Mouse (Mus musculus): ENCODE results near the gene Mast4. TPM values are rescaled to one million over a fixed set of nuclear protein-coding genes. Genes with fewer than 3 reads are reported as not detected.

Mast4 gene
- polyA plus RNA-seq, 1 experiment from 2014 or later: 36.9 TPM

DNA sequence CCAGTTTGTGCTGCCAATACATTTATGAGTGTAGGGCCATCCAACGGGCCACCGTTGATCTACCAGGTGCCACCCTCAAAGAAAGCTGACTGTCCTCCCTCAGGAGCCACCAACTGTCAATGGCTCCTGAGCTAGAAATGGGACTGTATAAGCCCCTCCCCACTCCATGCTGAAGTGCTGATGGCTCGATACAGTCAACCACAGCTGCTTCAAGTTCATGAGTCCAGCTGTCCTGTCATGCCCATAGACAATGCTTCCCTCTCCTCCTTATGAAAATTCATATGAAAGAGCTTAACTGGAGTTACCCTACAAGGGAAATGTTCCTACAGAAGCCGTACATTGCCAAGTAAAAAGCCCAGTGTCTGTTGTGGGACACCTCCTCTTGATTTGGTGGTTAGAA lies 93.2 kb downstream of the Mast4 start:
- 84% methylated on average over 4 of the region's 4 CpGs for WGBS
- no peak overlapping the region for H3K27ac ChIP-seq (ENCODE audit: low read length)
- no peaks in the 10 kb centered on the region for H3K36me3 ChIP-seq (ENCODE audit: control insufficient read depth, insufficient read depth)
- H3K27me3 ChIP-seq (ENCODE audit: control insufficient read depth, insufficient read depth, low read length): no peaks in the 10 kb centered on the region
- H3K4me2 ChIP-seq (ENCODE audit: low read depth, low read length): no peak overlapping the region
- no peak overlapping the region for H3K4me3 ChIP-seq (ENCODE audit: low read length)
- no peak for ATAC-seq (replicated peaks; ENCODE audit: extremely low read depth, insufficient read depth, low FRiP score)
- H3K9ac ChIP-seq (ENCODE audit: low read length): no peak overlapping the region
- H3K9me3 ChIP-seq (replicated peaks; ENCODE audit: control insufficient read depth, low read length): no peaks in the 10 kb centered on the region
- H3K4me1 ChIP-seq (ENCODE audit: control insufficient read depth, insufficient read depth, low read length): no peaks in the 10 kb centered on the region

- Histone ChIP-seq H3K4me3 (ENCODE audit: low read length) (no peak overlapping the region), H3K4me2 (ENCODE audit: low read depth, low read length) (no peak overlapping the region), H3K9ac (ENCODE audit: low read length) (no peak overlapping the region), H3K9me3 (replicated peaks; ENCODE audit: control insufficient read depth, low read length) (no peaks in the 10 kb centered on the region), H3K4me1 (ENCODE audit: control insufficient read depth, insufficient read depth, low read length) (no peaks in the 10 kb centered on the region), H3K27ac (ENCODE audit: low read length) (no peak overlapping the region), H3K36me3 (ENCODE audit: control insufficient read depth, insufficient read depth) (no peaks in the 10 kb centered on the region), H3K27me3 (ENCODE audit: control insufficient read depth, insufficient read depth, low read length) (no peaks in the 10 kb centered on the region)
- no peak for ATAC-seq (replicated peaks; ENCODE audit: extremely low read depth, insufficient read depth, low FRiP score)
- 76% methylated on average over 8 of the region's 8 CpGs for WGBS
These were observed 94.6 kb downstream of the Mast4 start for GRCm38 (mm10) chr13:103239654-103240053.

DNA sequence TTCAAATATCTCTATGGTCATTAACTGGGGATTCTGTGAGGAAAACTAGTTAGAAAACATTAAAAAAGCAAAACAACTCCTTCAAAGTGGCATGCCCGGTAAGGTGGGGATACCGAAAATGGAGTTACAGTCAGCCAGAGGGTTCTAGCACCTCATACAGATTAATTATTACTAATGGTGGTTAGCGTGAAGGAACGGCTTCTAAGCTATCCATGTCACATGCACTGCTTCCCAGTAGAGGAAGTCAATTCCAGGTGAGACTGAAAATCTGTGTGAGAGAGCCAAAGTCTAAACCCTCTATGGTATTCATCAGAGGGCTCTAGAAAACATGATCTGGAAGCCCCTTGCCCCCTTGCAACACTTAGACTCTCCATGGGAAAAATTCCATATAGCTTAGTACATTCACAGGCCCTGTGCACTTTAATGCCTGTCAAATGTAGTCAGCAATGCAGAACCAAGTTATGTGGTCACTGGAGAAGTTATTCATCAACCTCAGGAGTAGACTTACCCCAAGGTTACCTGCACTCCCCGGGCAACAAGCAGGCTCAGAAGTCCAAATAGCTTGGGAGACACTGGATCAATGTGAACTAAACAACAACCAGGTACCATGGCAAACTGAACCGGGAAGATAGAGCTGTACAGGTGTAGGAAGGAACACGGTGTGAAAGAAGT lies 96.1 kb downstream of the Mast4 start:
- Histone ChIP-seq H3K4me3 (ENCODE audit: low read length) (no peak overlapping the region), H3K4me1 (ENCODE audit: control insufficient read depth, insufficient read depth, low read length) (no peaks in the 10 kb centered on the region), H3K9ac (ENCODE audit: low read length) (no peak overlapping the region), H3K4me2 (ENCODE audit: low read depth, low read length) (no peak overlapping the region), H3K36me3 (ENCODE audit: control insufficient read depth, insufficient read depth) (no peaks in the 10 kb centered on the region), H3K9me3 (replicated peaks; ENCODE audit: control insufficient read depth, low read length) (no peaks in the 10 kb centered on the region), H3K27me3 (ENCODE audit: control insufficient read depth, insufficient read depth, low read length) (no peaks in the 10 kb centered on the region), H3K27ac (ENCODE audit: low read length) (no peak overlapping the region)
- ATAC-seq (replicated peaks; ENCODE audit: extremely low read depth, insufficient read depth, low FRiP score): no peak
- 88% methylated on average over 7 of the region's 7 CpGs for WGBS

- Histone ChIP-seq H3K27ac (ENCODE audit: low read length) (no peak overlapping the region), H3K4me3 (ENCODE audit: low read length) (no peak overlapping the region), H3K4me1 (ENCODE audit: control insufficient read depth, insufficient read depth, low read length) (no peaks in the 10 kb centered on the region), H3K9me3 (replicated peaks; ENCODE audit: control insufficient read depth, low read length) (no peaks in the 10 kb centered on the region), H3K4me2 (ENCODE audit: low read depth, low read length) (no peak overlapping the region), H3K27me3 (ENCODE audit: control insufficient read depth, insufficient read depth, low read length) (no peaks in the 10 kb centered on the region), H3K36me3 (ENCODE audit: control insufficient read depth, insufficient read depth) (no peaks in the 10 kb centered on the region), H3K9ac (ENCODE audit: low read length) (no peak overlapping the region)
- ATAC-seq (replicated peaks; ENCODE audit: extremely low read depth, insufficient read depth, low FRiP score): no peak
- 89% methylated on average over 7 of the region's 7 CpGs for WGBS
These were observed 102.1 kb downstream of the Mast4 start for GRCm38 (mm10) chr13:103232171-103232570.

GRCm38 (mm10) chr13:103229069-103229468 lies 105.2 kb downstream of the Mast4 start:
- no peak overlapping the region for H3K27ac ChIP-seq (ENCODE audit: low read length)
- H3K4me3 ChIP-seq (ENCODE audit: low read length): no peak overlapping the region
- no peaks in the 10 kb centered on the region for H3K27me3 ChIP-seq (ENCODE audit: control insufficient read depth, insufficient read depth, low read length)
- H3K9me3 ChIP-seq (replicated peaks; ENCODE audit: control insufficient read depth, low read length): no peaks in the 10 kb centered on the region
- WGBS: 81% methylated on average over 4 of the region's 4 CpGs
- H3K4me2 ChIP-seq (ENCODE audit: low read depth, low read length): no peak overlapping the region
- ATAC-seq (replicated peaks; ENCODE audit: extremely low read depth, insufficient read depth, low FRiP score): no peak
- peaks cover 4% of the 10 kb centered on the region; the same call in 1 of the 2 replicates for H3K4me1 ChIP-seq (ENCODE audit: control insufficient read depth, insufficient read depth, low read length)
- no peaks in the 10 kb centered on the region for H3K36me3 ChIP-seq (ENCODE audit: control insufficient read depth, insufficient read depth)
- no peak overlapping the region for H3K9ac ChIP-seq (ENCODE audit: low read length)

GRCm38 (mm10) chr13:103225895-103226815 lies 108.1 kb downstream of the Mast4 start:
- Histone ChIP-seq H3K9ac (ENCODE audit: low read length) (no peak overlapping the region), H3K36me3 (ENCODE audit: control insufficient read depth, insufficient read depth) (no peaks in the 10 kb centered on the region), H3K4me1 (ENCODE audit: control insufficient read depth, insufficient read depth, low read length) (peaks cover 4% of the 10 kb centered on the region; the same call in 1 of the 2 replicates), H3K27me3 (ENCODE audit: control insufficient read depth, insufficient read depth, low read length) (no peaks in the 10 kb centered on the region), H3K9me3 (replicated peaks; ENCODE audit: control insufficient read depth, low read length) (no peaks in the 10 kb centered on the region), H3K4me2 (ENCODE audit: low read depth, low read length) (no peak overlapping the region), H3K4me3 (ENCODE audit: low read length) (no peak overlapping the region), H3K27ac (ENCODE audit: low read length) (no peak overlapping the region)
- ATAC-seq (replicated peaks; ENCODE audit: extremely low read depth, insufficient read depth, low FRiP score): no peak
- WGBS: 54% methylated on average over 17 of the region's 17 CpGs

DNA sequence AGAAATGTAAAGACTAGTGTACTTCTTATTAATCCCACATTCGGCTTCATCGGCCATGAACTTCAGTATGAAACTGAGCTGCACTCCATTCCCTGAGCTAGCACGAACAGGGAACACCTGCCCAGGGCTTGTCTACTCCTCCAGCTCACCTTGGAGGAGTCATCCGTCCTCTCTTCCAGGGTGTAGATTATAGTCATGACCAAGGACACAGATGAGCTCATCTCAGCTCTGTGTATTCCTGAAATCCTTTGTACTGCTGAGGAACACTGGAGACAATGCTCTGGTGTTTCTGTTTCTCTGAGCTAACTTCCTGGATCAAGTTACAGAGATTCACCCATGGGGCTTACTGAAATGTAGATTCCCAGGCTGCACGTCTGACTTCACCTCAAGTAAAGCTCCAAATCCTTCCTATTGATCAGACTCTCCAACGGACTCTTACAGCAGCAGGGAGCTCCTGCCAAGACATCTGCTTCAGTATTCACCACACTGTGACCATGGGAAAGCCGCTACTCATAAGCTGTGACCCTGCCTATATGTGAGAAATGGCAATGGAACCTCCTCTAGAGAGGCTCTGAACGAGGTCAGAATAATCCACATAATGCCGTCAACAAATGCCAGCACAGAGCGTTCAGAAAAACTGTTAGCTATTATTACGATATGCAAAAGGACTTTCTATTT lies 108.9 kb downstream of the Mast4 start:
- Histone ChIP-seq H3K4me2 (ENCODE audit: low read depth, low read length) (no peak overlapping the region), H3K36me3 (ENCODE audit: control insufficient read depth, insufficient read depth) (no peaks in the 10 kb centered on the region), H3K27ac (ENCODE audit: low read length) (no peak overlapping the region), H3K27me3 (ENCODE audit: control insufficient read depth, insufficient read depth, low read length) (no peaks in the 10 kb centered on the region), H3K9ac (ENCODE audit: low read length) (no peak overlapping the region), H3K9me3 (replicated peaks; ENCODE audit: control insufficient read depth, low read length) (no peaks in the 10 kb centered on the region), H3K4me3 (ENCODE audit: low read length) (no peak overlapping the region), H3K4me1 (ENCODE audit: control insufficient read depth, insufficient read depth, low read length) (peaks cover 7% of the 10 kb centered on the region; the same call in 1 of the 2 replicates)
- no peak for ATAC-seq (replicated peaks; ENCODE audit: extremely low read depth, insufficient read depth, low FRiP score)
- 60% methylated on average over 11 of the region's 11 CpGs for WGBS

GRCm38 (mm10) chr13:103220479-103221064 lies 113.7 kb downstream of the Mast4 start:
- WGBS: 28% methylated on average over 11 of the region's 11 CpGs

More at GRCm38 (mm10) chr13:103220479-103221064, 113.7 kb downstream of the Mast4 start:
- ATAC-seq (replicated peaks; ENCODE audit: extremely low read depth, insufficient read depth, low FRiP score): no peak; the same call in 1 of the 2 replicates
- H3K4me3 ChIP-seq (ENCODE audit: low read length): no peak overlapping the region
- H3K36me3 ChIP-seq (ENCODE audit: control insufficient read depth, insufficient read depth): no peaks in the 10 kb centered on the region
- H3K4me1 ChIP-seq (ENCODE audit: control insufficient read depth, insufficient read depth, low read length): 0 out of 2 replicates have a peak, but pooled peaks cover 3% of the 10 kb centered on the region
- H3K27ac ChIP-seq (ENCODE audit: low read length): peak overlapping the region; percentile 70
- H3K27me3 ChIP-seq (ENCODE audit: control insufficient read depth, insufficient read depth, low read length): no peaks in the 10 kb centered on the region
- H3K4me2 ChIP-seq (ENCODE audit: low read depth, low read length): peak overlapping the region; percentile 36; the same call in 1 of the 2 replicates
- H3K9me3 ChIP-seq (replicated peaks; ENCODE audit: control insufficient read depth, low read length): no peaks in the 10 kb centered on the region
- no peak overlapping the region for H3K9ac ChIP-seq (ENCODE audit: low read length)

All from heart, embryonic 16.5 days (tissue).